13 mouse cellular contexts compared by ENCODE assay signal in the genomic region with DNA sequence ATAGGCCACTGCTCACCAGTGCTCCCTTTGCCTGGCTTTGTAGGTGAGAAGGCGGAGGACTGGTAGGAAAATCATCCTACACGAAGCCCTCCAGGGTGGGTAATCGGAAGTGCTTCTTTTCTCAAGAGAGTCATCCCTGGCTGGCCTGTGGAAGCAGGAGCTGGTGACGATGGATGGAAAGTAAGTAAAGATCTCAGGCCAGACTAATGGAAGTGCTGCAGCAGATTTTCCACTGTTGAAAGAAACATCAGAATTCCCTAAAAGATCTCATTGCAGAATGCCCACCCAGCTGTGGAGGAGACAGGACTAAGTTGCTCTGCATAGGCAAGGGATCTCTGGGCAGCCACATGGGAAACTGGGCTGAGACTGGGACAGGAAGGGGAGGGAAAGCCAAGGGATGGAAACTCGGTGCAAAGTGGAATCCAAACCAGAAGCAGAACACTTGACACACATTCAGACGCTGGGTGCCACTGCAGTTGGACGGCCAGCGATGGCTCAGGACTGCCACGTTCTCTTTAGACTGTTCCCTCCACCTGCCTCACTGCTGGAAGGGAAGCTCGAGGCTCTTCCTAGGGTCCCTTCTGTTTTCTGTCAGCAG. TPM values are rescaled to one million over a fixed set of nuclear protein-coding genes. Genes with fewer than 3 reads are reported as not detected.
DNase-seq lines count a peak whose midpoint lies in the region; ATAC-seq and TF ChIP-seq lines count a peak whose summit lies in the region.
"Had no signal": no experiment of that assay in that cellular context is flagged by ENCODE, and none has a peak within 500 bp of the region (broad histone marks: within the 10 kb centered on the region; RNA-seq: fewer than 3 reads in every experiment).

No protein-coding gene starts in this region.

- WGBS in intestine, embryonic 16.5 days = 67% methylated on average over 10 of the region's 10 CpGs
- WGBS in intestine, embryonic 15.5 days = 58% methylated on average over 10 of the region's 10 CpGs
- 54% methylated on average over 10 of the region's 10 CpGs for WGBS in embryonic facial prominence, embryonic 11.5 days
- WGBS in heart, embryonic 12.5 days = 50% methylated on average over 10 of the region's 10 CpGs
- WGBS in limb, embryonic 14.5 days = 52% methylated on average over 10 of the region's 10 CpGs

- no peaks in the 10 kb centered on the region for H3K9me3 ChIP-seq in intestine, embryonic 16.5 days (ENCODE audit: control insufficient read depth, low read length)
- H3K9me3 ChIP-seq in intestine, embryonic 15.5 days = no peaks in the 10 kb centered on the region
- H3K9me3 ChIP-seq in embryonic facial prominence, embryonic 11.5 days (replicated peaks; ENCODE audit: control insufficient read depth, low read length) = no peaks in the 10 kb centered on the region
- no peaks in the 10 kb centered on the region for H3K9me3 ChIP-seq in heart, embryonic 12.5 days (replicated peaks)
- H3K9me3 ChIP-seq in limb, embryonic 14.5 days (ENCODE audit: control insufficient read depth, low read length) = no peaks in the 10 kb centered on the region
- H3K9me3 ChIP-seq: midbrain, embryonic 12.5 days had no signal

- no peaks in the 10 kb centered on the region for H3K36me3 ChIP-seq in intestine, embryonic 16.5 days (ENCODE audit: control insufficient read depth, insufficient read depth, low read length)
- H3K36me3 ChIP-seq in intestine, embryonic 15.5 days = 0 out of 2 replicates have a peak, but pooled peaks cover 3% of the 10 kb centered on the region
- H3K36me3 ChIP-seq in embryonic facial prominence, embryonic 11.5 days (replicated peaks; ENCODE audit: control insufficient read depth, insufficient read depth, low read depth, low read length) = no peaks in the 10 kb centered on the region
- H3K36me3 ChIP-seq in heart, embryonic 12.5 days = peaks cover 16% of the 10 kb centered on the region
- H3K36me3 ChIP-seq in limb, embryonic 14.5 days (ENCODE audit: control insufficient read depth, insufficient read depth, low read length) = peaks cover 17% of the 10 kb centered on the region

- no peak overlapping the region for H3K4me3 ChIP-seq in intestine, embryonic 16.5 days (ENCODE audit: low read length)
- H3K4me3 ChIP-seq in intestine, embryonic 15.5 days (replicated peaks) = no peak overlapping the region
- H3K4me3 ChIP-seq in embryonic facial prominence, embryonic 11.5 days (ENCODE audit: low read depth, low read length) = no peak overlapping the region
- no peak overlapping the region for H3K4me3 ChIP-seq in heart, embryonic 12.5 days
- H3K4me3 ChIP-seq in limb, embryonic 14.5 days (replicated peaks; ENCODE audit: low read length) = no peak overlapping the region
- H3K4me3 ChIP-seq: erythroblast, embryonic 14.5 days; midbrain, embryonic 12.5 days had no signal

- peaks cover 15% of the 10 kb centered on the region; the same call in 1 of the 2 replicates for H3K4me1 ChIP-seq in intestine, embryonic 16.5 days (ENCODE audit: control insufficient read depth, insufficient read depth, low read length)
- peaks cover 5% of the 10 kb centered on the region; the same call in 1 of the 2 replicates for H3K4me1 ChIP-seq in intestine, embryonic 15.5 days (replicated peaks)
- peaks cover 3% of the 10 kb centered on the region; the same call in 1 of the 2 replicates for H3K4me1 ChIP-seq in embryonic facial prominence, embryonic 11.5 days (ENCODE audit: control insufficient read depth, insufficient read depth, low read length)
- peaks cover 19% of the 10 kb centered on the region for H3K4me1 ChIP-seq in heart, embryonic 12.5 days (replicated peaks)
- H3K4me1 ChIP-seq in limb, embryonic 14.5 days (ENCODE audit: control insufficient read depth, insufficient read depth, low read length) = peaks cover 11% of the 10 kb centered on the region

- peak overlapping the region; percentile 47; the same call in 1 of the 2 replicates for H3K27ac ChIP-seq in intestine, embryonic 16.5 days (ENCODE audit: low read length)
- H3K27ac ChIP-seq in intestine, embryonic 15.5 days = no peak overlapping the region
- peak overlapping the region; percentile 59; the same call in 1 of the 2 replicates for H3K27ac ChIP-seq in embryonic facial prominence, embryonic 11.5 days (replicated peaks; ENCODE audit: low read depth, low read length)
- no peak overlapping the region for H3K27ac ChIP-seq in heart, embryonic 12.5 days (ENCODE audit: poor library complexity, severe bottlenecking)
- H3K27ac ChIP-seq in limb, embryonic 14.5 days (replicated peaks; ENCODE audit: low read depth, low read length) = peak overlapping the region; percentile 77
- H3K27ac ChIP-seq: hindbrain, postnatal 0 days; midbrain, embryonic 12.5 days had no signal

- no peaks in the 10 kb centered on the region for H3K27me3 ChIP-seq in intestine, embryonic 16.5 days (replicated peaks; ENCODE audit: control insufficient read depth, insufficient read depth, low read length)
- H3K27me3 ChIP-seq in intestine, embryonic 15.5 days (replicated peaks) = no peaks in the 10 kb centered on the region
- H3K27me3 ChIP-seq in embryonic facial prominence, embryonic 11.5 days (ENCODE audit: control insufficient read depth, insufficient read depth, low read length) = no peaks in the 10 kb centered on the region
- H3K27me3 ChIP-seq in heart, embryonic 12.5 days (replicated peaks) = no peaks in the 10 kb centered on the region
- no peaks in the 10 kb centered on the region for H3K27me3 ChIP-seq in limb, embryonic 14.5 days (ENCODE audit: control insufficient read depth, insufficient read depth, low read length)
- H3K27me3 ChIP-seq: midbrain, embryonic 12.5 days had no signal

- no peak overlapping the region for H3K4me2 ChIP-seq in intestine, embryonic 16.5 days (ENCODE audit: low read depth, low read length)
- H3K4me2 ChIP-seq in intestine, embryonic 15.5 days (replicated peaks) = no peak overlapping the region
- no peak overlapping the region for H3K4me2 ChIP-seq in embryonic facial prominence, embryonic 11.5 days (ENCODE audit: low read depth, low read length)
- no peak overlapping the region for H3K4me2 ChIP-seq in heart, embryonic 12.5 days
- no peak overlapping the region for H3K4me2 ChIP-seq in limb, embryonic 14.5 days (replicated peaks; ENCODE audit: low read depth, low read length, severe bottlenecking)
- H3K4me2 ChIP-seq: midbrain, embryonic 12.5 days had no signal

- H3K9ac ChIP-seq in intestine, embryonic 16.5 days (ENCODE audit: low read depth, low read length) = no peak overlapping the region
- no peak overlapping the region for H3K9ac ChIP-seq in intestine, embryonic 15.5 days
- no peak overlapping the region for H3K9ac ChIP-seq in embryonic facial prominence, embryonic 11.5 days (replicated peaks; ENCODE audit: low read length)
- H3K9ac ChIP-seq in heart, embryonic 12.5 days = no peak overlapping the region
- no peak overlapping the region for H3K9ac ChIP-seq in limb, embryonic 14.5 days (ENCODE audit: low read depth, low read length, severe bottlenecking)
- H3K9ac ChIP-seq: liver, postnatal 0 days; midbrain, embryonic 12.5 days had no signal

- ATAC-seq in intestine, embryonic 16.5 days = no peak
- ATAC-seq in intestine, embryonic 15.5 days = no peak
- no peak for ATAC-seq in embryonic facial prominence, embryonic 11.5 days (replicated peaks; ENCODE audit: insufficient number of reproducible peaks, low FRiP score, low TSS enrichment, low read depth)
- 0 out of 2 replicates have a peak, but pooled peaks have one; percentile 29 for ATAC-seq in heart, embryonic 12.5 days (ENCODE audit: insufficient number of reproducible peaks, low FRiP score)
- ATAC-seq in limb, embryonic 14.5 days (ENCODE audit: low FRiP score, low read depth) = no peak
- ATAC-seq: hindbrain, postnatal 0 days; liver, postnatal 0 days had no signal

- no peak for TF ChIP-seq POLR2A in limb, embryonic 14.5 days (IDR thresholded peaks at IDR 0.05; ENCODE audit: borderline replicate concordance, extremely low read depth, insufficient read depth, insufficient read length)

- no peak for DNase-seq in embryonic facial prominence, embryonic 11.5 days (ENCODE audit: low spot score)
- DNase-seq in limb, embryonic 14.5 days (ENCODE audit: low spot score) = peak; percentile 14
- no peak for DNase-seq in retina, embryonic 14.5 days (ENCODE audit: low spot score)
- no peak for DNase-seq in testis, postnatal 14 days (ENCODE audit: low spot score)
- DNase-seq: liver, postnatal 0 days; thymus, postnatal 25 days had no signal

RNA-seq across cellular contexts. Expression of a gene that starts 14.6 kb away (rescaled TPM):
- polyA plus RNA-seq in intestine, embryonic 16.5 days (2015; fragmentation: Nextera tagmentation; extraction: Ambion mirVana) = 43.3 and 48.8 TPM in 2 replicates
- polyA plus RNA-seq in intestine, embryonic 15.5 days (2015; fragmentation: Nextera tagmentation; extraction: Ambion mirVana) = 51.8 and 52.0 TPM in 2 replicates
- 34.7 TPM in 2 replicates for polyA plus RNA-seq in embryonic facial prominence, embryonic 11.5 days (2014; fragmentation: Nextera tagmentation; extraction: Ambion mirVana)
- 10.3 and 11.8 TPM in 2 replicates for polyA plus RNA-seq in heart, embryonic 12.5 days (2016; fragmentation: Nextera tagmentation; extraction: Ambion mirVana)
- 28.9 and 29.1 TPM in 2 replicates for polyA plus RNA-seq in limb, embryonic 14.5 days (2012; rRNA removed)
- polyA plus RNA-seq in limb, embryonic 14.5 days (2014; fragmentation: Nextera tagmentation; extraction: Ambion mirVana) = 52.2 and 55.7 TPM in 2 replicates

RNA-seq across cellular contexts. Expression of a gene that starts 42.4 kb away (rescaled TPM):
- 2.1 and 2.6 TPM in 2 replicates for polyA plus RNA-seq in intestine, embryonic 16.5 days (2015; fragmentation: Nextera tagmentation; extraction: Ambion mirVana)
- 2.6 and 4.0 TPM in 2 replicates for polyA plus RNA-seq in intestine, embryonic 15.5 days (2015; fragmentation: Nextera tagmentation; extraction: Ambion mirVana)
- polyA plus RNA-seq in embryonic facial prominence, embryonic 11.5 days (2014; fragmentation: Nextera tagmentation; extraction: Ambion mirVana) = 0.47 and 0.77 TPM in 2 replicates
- 0.26 TPM in 1 of 2 replicates, not detected in the other for polyA plus RNA-seq in heart, embryonic 12.5 days (2016; fragmentation: Nextera tagmentation; extraction: Ambion mirVana)
- 0.58 and 0.87 TPM in 2 replicates for polyA plus RNA-seq in limb, embryonic 14.5 days (2012; rRNA removed)
- 0.44 and 0.76 TPM in 2 replicates for polyA plus RNA-seq in limb, embryonic 14.5 days (2014; fragmentation: Nextera tagmentation; extraction: Ambion mirVana)
- polyA plus RNA-seq: erythroblast, embryonic 14.5 days; liver, postnatal 0 days; neural tube, embryonic 11.5 days had no signal

Comparison
In these comparisons a context has a peak if more than half of its experiments do, and no peak if none do; other contexts are left out.
1. H3K27ac ChIP-seq: peak in intestine, embryonic 16.5 days (single experiment), embryonic facial prominence, embryonic 11.5 days (single experiment) and limb, embryonic 14.5 days (single experiment); none in intestine, embryonic 15.5 days (single experiment) and heart, embryonic 12.5 days (single experiment).